Mouse (Mus musculus) ES-E14 (cell line): ENCODE data around the gene Olfr20. TPM values are rescaled to one million over a fixed set of nuclear protein-coding genes. Genes with fewer than 3 reads are reported as not detected.

Experiments used
- DNase-seq: peaks from one replicate; pipeline ENCODE4 v3.0.0-alpha.2; 2013; ENCODE audit warnings: low read depth, low spot score
- H3K27ac ChIP-seq: 2 replicates; pipeline ENCODE4 v1.5.1; 2012; ENCODE audit warnings: low read depth, mild to moderate bottlenecking, low read length, moderate library complexity, mixed read lengths; ENCODE audit not compliant: poor library complexity, insufficient read depth, severe bottlenecking
- H3K36me3 ChIP-seq: 2 replicates; pipeline ENCODE4 v1.6.1; 2012; ENCODE audit warnings: mild to moderate bottlenecking, low read length, moderate library complexity, mixed read lengths; ENCODE audit not compliant: control insufficient read depth, poor library complexity, insufficient read depth, severe bottlenecking
- H3K4me1 ChIP-seq, 2 experiments: fragments of 150-350 bp in 1 of 2; sonication (generic) in 1 of 2; 2 replicates each; pipeline ENCODE4 v1.6.1; 2012; ENCODE audit warnings: low read length in 2 of 2, mild to moderate bottlenecking in 1 of 2, mixed read lengths in 1 of 2; ENCODE audit not compliant: control insufficient read depth in 2 of 2, insufficient read depth in 2 of 2, poor library complexity in 1 of 2
- H3K4me3 ChIP-seq, 2 experiments: fragments of 150-350 bp in 1 of 2; sonication (generic) in 1 of 2; 2 replicates each; pipeline ENCODE4 v1.5.1; 2012; ENCODE audit warnings: low read length in 2 of 2, low read depth in 1 of 2, mild to moderate bottlenecking in 1 of 2, mixed read lengths in 1 of 2; ENCODE audit not compliant: insufficient read depth in 1 of 2, poor library complexity in 1 of 2, severe bottlenecking in 1 of 2
- H3K9ac ChIP-seq: 2 replicates; pipeline ENCODE4 v1.6.1; 2012; ENCODE audit warnings: low read depth, mild to moderate bottlenecking, low read length, mixed read lengths; ENCODE audit not compliant: poor library complexity, insufficient read depth, severe bottlenecking
- H3K9me3 ChIP-seq: fragments of 150-350 bp; sonication (generic); 2 replicates; pipeline ENCODE4 v1.6.1; 2012; ENCODE audit warnings: low read depth, mild to moderate bottlenecking, low read length; ENCODE audit not compliant: control insufficient read depth, insufficient read depth
- CHD2 ChIP-seq: IDR thresholded peaks from 2 replicates; pipeline ENCODE4 v1.6.1; 2014; ENCODE audit warnings: mild to moderate bottlenecking, low read depth, low read length, inconsistent platforms
- HCFC1 ChIP-seq: IDR thresholded peaks from 2 replicates; pipeline ENCODE4 v1.6.1; 2012; ENCODE audit warnings: low read length, inconsistent platforms, borderline replicate concordance; ENCODE audit not compliant: insufficient read depth
- MAFK ChIP-seq: IDR thresholded peaks from 2 replicates; pipeline ENCODE4 v1.6.1; 2014; ENCODE audit warnings: mild to moderate bottlenecking, low read depth, low read length, inconsistent platforms; ENCODE audit not compliant: insufficient read depth
- ZC3H11A ChIP-seq: IDR thresholded peaks from 2 replicates; pipeline ENCODE4 v1.6.1; 2012; ENCODE audit warnings: low read depth, mild to moderate bottlenecking, inconsistent platforms, low read length, borderline replicate concordance
- ZNF384 ChIP-seq: IDR thresholded peaks from 2 replicates; pipeline ENCODE4 v1.6.1; 2012; ENCODE audit warnings: low read depth, low read length, inconsistent platforms
- in situ Hi-C, 2 experiments: fragments of 600-800 bp; cut with MboI; formaldehyde crosslinking; loops; one replicate each; pipeline ENCODE4 v1.15.1; 2025; ENCODE audit warnings: low sequenced_read_pairs in 2 of 2, inconsistent platforms in 1 of 2; ENCODE audit not compliant: unreplicated experiment in 2 of 2
- total RNA-seq: library from RNA; depleted of rRNA; stranded (reverse); fragments of 300-350 nt; gene quantifications from 2 replicates; pipeline ENCODE4 v1.2.3, GENCODE M21; 2012

The Olfr20 gene
- total RNA-seq, 1 experiment, result 0.31 TPM

GRCm38 (mm10) chr11:73323906-73324830 lies 26.4 kb upstream of the Olfr20 start:
- Histone ChIP-seq H3K4me1 (peaks cover 2 to 3% of the 10 kb centered on the region in 2 experiments; a peak in 2 of 4 replicates), H3K9ac (no peak overlapping the region), H3K9me3 (no peaks in the 10 kb centered on the region), H3K27ac (no peak overlapping the region), H3K36me3 (no peaks in the 10 kb centered on the region), H3K4me3 (no peak overlapping the region)
- in situ Hi-C loops, result no loop called here
- DNase-seq, result no peak
- no peak for TF ChIP-seq MAFK
- no peak for TF ChIP-seq HCFC1
- no peak for TF ChIP-seq ZNF384
- no peak for TF ChIP-seq CHD2
- no peak for TF ChIP-seq ZC3H11A

- no peaks in the 10 kb centered on the region for H3K36me3 ChIP-seq
- no peaks in the 10 kb centered on the region; the same call in 1 of the 2 replicates for H3K9me3 ChIP-seq
- 0 out of 4 replicates have a peak, but pooled peaks cover 0 to 2% of the 10 kb centered on the region in 2 experiments for H3K4me1 ChIP-seq
- TF ChIP-seq ZNF384 (no peak), ZC3H11A (no peak), HCFC1 (no peak), CHD2 (no peak), MAFK (no peak)
- H3K27ac ChIP-seq, result no peak overlapping the region
- no peak overlapping the region for H3K4me3 ChIP-seq
- no peak for DNase-seq
- in situ Hi-C loops, result no loop called here
- no peak overlapping the region for H3K9ac ChIP-seq
Observed at GRCm38 (mm10) chr11:73326485-73326886, 24.1 kb upstream of the Olfr20 start.

GRCm38 (mm10) chr11:73327361-73327760 lies 23.2 kb upstream of the Olfr20 start:
- H3K4me1 ChIP-seq, result 0 out of 4 replicates have a peak, but pooled peaks cover 0 to 2% of the 10 kb centered on the region in 2 experiments
- in situ Hi-C loops, result no loop called here
- no peaks in the 10 kb centered on the region for H3K36me3 ChIP-seq
- TF ChIP-seq HCFC1, result no peak
- no peak for DNase-seq
- H3K9me3 ChIP-seq, result no peaks in the 10 kb centered on the region; the same call in 1 of the 2 replicates
- H3K27ac ChIP-seq, result no peak overlapping the region
- H3K9ac ChIP-seq, result no peak overlapping the region
- no peak overlapping the region for H3K4me3 ChIP-seq

- no peaks in the 10 kb centered on the region for H3K36me3 ChIP-seq
- in situ Hi-C loops, result no loop called here
Observed at GRCm38 (mm10) chr11:73329442-73329841, 21.1 kb upstream of the Olfr20 start, which contains the start of the genes Aspa, Gm49340 and Spata22. Aspa (minus strand) TSS chr11:73329596. Gm49340 (plus strand) TSS chr11:73329741. Spata22 (plus strand) TSS chr11:73329741.

More at GRCm38 (mm10) chr11:73329442-73329841, 21.1 kb upstream of the Olfr20 start, which contains the start of the genes Aspa, Gm49340 and Spata22:
- TF ChIP-seq ZNF384, result no peak
- TF ChIP-seq CHD2, result peak; percentile 85
- no peak within 1 kb of the TSS for H3K27ac ChIP-seq
- no peaks in the 10 kb centered on the region; the same call in 1 of the 2 replicates for H3K9me3 ChIP-seq
- peak; percentile 46 for DNase-seq
- H3K4me3 ChIP-seq, result no peak within 1 kb of the TSS; a peak in 1 of 4 replicates
- 0 out of 4 replicates have a peak, but pooled peaks cover 0 to 2% of the 10 kb centered on the region in 2 experiments for H3K4me1 ChIP-seq
- no peak within 1 kb of the TSS for H3K9ac ChIP-seq
